Mouse (Mus musculus) c-Kit-positive CD71-positive TER-119-negative erythroid progenitor cells, embryonic 14.5 days (primary cell): Measurements from ENCODE around the gene Gpc5.

Experiments used
- DNase-seq: peaks from one replicate; pipeline ENCODE4 v3.0.0-alpha.2; 2013; ENCODE audit warnings: low read depth

The Gpc5 gene

GRCm38 (mm10) chr14:116317491-116317890 is 1225.5 kb downstream of the Gpc5 start:
- no peak for DNase-seq

DNA sequence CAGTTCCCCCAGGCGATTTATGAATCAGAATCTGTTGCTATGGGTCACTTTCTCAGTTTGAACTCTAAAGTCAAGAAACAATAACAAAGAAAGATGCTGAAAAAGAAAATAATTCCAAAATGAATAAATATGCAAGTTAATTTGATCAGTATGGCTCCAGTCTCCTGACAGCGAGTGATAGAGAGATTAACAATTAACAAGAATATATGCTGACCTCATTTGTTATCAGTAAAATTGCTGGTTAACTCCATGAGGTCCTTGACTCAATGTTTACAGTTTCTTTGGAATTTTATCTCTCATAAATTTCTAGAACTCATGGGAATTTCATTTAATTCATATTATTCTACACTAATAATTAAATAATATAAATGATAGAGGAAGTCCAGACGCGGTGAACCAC is 1244.2 kb downstream of the Gpc5 start:
- DNase-seq: no peak

- no peak for DNase-seq
Measured at GRCm38 (mm10) chr14:116338395-116338794, 1246.4 kb downstream of the Gpc5 start.

DNA sequence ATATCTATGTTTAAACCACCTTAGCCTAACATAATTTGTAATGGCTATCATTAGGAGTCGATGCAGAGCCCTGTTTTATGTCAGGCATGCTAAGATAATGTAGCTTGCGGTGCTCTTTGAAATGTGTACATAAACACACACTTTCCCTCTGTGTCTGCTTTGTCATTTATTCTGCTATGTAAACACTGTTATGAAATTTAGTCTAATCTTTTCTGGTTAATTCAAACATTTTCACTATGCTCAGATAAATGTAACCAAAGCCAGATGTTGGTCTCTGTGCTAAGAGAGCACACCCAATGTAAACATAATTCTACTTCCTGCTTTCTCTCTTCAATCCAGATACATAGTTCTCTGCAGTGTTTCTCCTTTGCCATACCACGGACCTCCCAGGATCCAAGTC is 1256.5 kb downstream of the Gpc5 start:
- DNase-seq: no peak

GRCm38 (mm10) chr14:116384602-116385001 is 1292.6 kb downstream of the Gpc5 start:
- DNase-seq: no peak

DNA sequence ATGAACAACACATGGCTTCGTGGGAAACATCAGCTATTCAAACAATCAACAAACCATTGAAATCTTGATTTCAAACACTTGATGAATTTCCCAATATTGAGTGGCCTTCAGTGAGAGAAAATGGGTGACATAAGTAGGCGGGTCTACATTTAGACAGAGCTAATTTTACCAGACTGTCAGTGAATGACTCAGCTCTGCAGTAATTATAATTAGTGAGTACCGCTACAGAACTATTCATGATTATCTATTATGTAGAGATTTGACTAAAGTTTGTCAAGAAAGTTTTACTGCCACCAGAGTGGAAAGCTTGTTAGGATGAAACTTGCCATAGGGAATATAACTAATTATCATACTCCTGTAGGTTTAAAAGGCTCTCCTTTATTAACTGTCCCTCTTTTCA is 1323.5 kb downstream of the Gpc5 start:
- no peak for DNase-seq

GRCm38 (mm10) chr14:116448219-116448618 is 1356.2 kb downstream of the Gpc5 start:
- no peak for DNase-seq

- DNase-seq: no peak
Measured at GRCm38 (mm10) chr14:116453356-116453755, 1361.3 kb downstream of the Gpc5 start.

DNA sequence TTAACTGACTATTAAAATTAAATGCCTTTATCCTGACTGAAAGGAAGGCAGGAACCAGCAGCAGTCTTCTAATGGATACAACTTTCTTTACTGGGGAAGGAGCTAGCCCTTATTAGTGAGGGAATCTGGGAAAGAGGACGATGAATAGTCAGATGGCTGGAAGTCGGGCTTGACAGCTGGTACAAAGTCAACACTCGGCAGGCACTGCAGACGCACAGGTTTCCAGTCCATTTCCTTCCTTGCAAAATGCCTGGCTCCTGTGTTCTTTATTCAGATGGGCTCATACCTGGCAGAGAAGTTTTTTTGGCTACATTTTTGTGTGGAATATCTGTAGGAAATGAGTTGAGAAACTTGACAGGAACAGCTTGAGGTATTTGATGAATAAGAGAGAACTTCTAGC is 1364.2 kb downstream of the Gpc5 start:
- no peak for DNase-seq

- DNase-seq: no peak
Measured at GRCm38 (mm10) chr14:116473378-116474179, 1381.6 kb downstream of the Gpc5 start.

DNA sequence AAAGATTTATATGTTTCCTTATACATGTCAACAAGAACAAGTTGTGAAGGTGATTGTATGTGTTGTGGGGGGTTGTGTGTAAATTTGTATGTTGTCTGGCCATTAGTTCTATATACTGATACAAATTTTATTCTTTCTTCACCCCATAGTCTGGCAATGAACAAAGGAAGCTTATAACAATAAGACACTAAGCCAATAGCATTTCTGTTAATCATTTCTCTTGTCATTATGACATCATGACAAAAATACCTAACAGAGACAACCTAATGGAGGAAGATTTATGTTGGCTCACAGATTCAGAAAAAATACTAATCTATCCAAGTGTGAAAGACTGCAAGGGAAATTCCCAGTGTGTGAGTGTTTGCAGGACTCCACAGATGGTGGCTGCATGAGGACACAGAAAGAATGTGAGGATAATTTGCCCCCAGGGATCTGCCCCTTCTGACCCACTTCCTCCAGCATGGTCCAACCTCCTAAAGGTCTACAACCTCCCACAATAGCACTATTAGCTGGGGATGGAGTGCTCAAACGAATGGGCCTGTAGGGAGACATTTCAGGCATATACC is 1402.4 kb downstream of the Gpc5 start:
- DNase-seq: no peak

DNA sequence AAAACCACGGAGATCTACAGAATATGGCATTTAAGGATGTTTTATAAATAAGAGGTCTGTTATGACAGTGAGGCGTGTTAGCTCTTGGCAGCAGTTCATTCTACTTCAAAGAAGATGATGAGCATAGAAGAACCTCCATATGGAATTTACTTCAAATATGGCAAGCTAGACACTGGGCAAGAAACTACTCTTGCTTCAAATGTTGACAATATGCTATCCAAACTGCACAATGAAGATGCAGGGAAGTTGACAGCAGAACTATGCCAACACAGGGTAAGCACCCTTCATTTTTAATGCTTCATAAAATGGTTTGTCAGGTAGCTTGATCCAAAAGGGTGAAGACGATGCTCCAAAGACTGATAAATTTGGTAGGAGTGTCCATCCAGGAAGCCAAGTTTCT is 1446.2 kb downstream of the Gpc5 start:
- DNase-seq: no peak

- DNase-seq: no peak
Measured at GRCm38 (mm10) chr14:116543746-116544145, 1451.7 kb downstream of the Gpc5 start.

DNA sequence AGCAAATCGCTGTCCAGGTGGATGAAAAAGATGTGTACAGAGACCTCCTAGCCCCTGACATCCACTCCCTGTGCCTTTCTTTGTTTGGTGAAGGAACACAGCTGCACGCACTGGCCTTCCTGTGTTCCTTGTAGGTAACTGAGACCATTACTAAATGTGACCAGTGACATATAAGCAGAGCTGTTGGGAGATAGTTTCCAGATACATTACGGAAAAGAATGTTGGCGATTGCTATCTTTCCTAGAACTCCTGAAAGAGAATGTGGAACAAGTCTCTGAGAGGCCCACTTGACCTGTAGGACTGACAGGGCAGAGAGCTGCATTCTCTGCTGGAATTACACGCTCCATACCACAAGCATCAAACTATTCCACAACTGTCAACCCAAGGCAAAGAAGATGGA is 1459.4 kb downstream of the Gpc5 start:
- DNase-seq: no peak

DNA sequence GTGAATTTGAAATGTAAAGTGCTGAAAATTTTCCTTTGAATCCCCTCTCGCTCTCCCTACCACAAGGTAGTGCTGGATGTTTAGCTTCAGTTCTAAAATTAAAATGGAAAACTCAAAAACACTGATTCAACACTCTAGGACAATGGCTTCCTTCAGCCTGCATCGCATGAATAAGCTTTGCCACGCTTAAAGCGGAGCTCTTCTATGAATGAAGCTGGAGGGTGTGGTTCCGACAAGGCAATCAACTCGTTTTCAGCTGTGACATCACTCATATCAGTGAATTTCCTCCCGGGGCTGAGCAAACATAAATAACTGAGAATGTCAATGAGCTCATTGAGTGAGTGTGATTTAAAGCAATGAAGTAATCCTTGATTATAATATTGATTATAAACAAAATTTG is 1461.3 kb downstream of the Gpc5 start:
- DNase-seq: no peak

DNA sequence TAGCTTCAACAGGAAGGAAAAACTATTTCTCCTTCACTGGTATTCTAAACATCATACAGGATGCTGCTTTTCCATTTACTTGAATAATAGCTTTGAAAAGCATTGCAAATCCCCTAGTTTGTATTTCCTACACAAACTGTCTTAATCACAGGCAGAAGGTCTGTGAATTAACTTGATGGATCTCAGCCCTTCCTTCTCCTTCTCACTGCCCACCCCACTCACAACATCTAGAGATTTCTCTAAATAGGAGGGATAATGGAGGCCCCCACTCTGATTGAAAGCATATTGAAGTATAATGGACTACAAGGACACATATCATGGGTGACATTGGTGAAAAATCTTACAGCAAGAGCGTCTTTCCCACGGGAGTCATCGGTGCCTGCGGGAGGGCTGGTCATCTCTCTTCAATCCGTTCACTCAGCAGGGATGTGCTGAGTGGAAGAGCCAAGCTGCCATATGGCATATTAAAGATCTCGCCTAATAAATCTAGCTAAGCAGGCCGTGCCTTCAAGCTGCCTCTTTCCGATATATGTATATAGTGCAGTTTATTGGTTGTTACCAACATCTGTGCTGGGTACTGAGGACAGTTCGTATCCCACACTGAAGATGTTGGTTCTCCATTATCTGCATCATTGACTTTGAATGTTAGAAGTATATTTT is 1466.3 kb downstream of the Gpc5 start:
- no peak for DNase-seq

- DNase-seq: no peak
Measured at GRCm38 (mm10) chr14:116559990-116560389, 1468.0 kb downstream of the Gpc5 start.
